Mouse (Mus musculus): ENCODE measurements around the gene Zfp708.

DNA sequence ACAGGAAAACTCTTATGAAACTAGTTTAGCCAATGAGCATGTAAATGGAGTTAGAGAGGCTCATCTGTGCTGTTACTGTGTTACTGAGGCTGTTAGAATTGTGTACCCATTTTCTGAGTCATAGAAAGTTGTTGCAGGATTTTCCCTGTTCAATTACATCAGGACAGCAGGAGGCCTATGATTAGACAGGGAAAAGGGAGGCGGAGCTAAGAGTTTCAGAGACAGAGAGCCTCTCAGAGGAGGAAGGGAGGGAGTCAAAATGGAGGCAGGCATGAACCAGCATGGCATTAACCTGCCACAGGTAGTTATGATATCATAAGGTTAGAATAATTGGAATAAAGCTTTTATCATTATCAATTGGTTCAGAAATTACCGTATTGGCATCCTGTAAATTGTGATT, 25.0 kb downstream of the Zfp708 start:
- TF ChIP-seq CTCF (IDR thresholded peaks at IDR 0.05; ENCODE audit: low read depth): no peak
- TF ChIP-seq EP300 (optimal IDR thresholded peaks at IDR 0.05): no peak

Measured in stomach, postnatal 0 days (tissue).